Mouse (Mus musculus) cortical plate, adult 2 months (tissue): ENCODE measurements around the gene Ifnar2. TPM values are rescaled to one million over a fixed set of nuclear protein-coding genes. Genes with fewer than 3 reads are reported as not detected.

Experiments used
- H3K27ac ChIP-seq: fragments of 200-500 bp; 2 replicates; pipeline ENCODE4 v1.5.1; 2012; ENCODE audit warnings: low read length, control low read depth, inconsistent platforms; ENCODE audit not compliant: insufficient read depth
- H3K4me1 ChIP-seq: fragments of 200-500 bp; 2 replicates; pipeline ENCODE4 v1.6.1; 2011; ENCODE audit warnings: low read length; ENCODE audit not compliant: control insufficient read depth, insufficient read depth
- H3K4me3 ChIP-seq: fragments of 200-500 bp; 2 replicates; pipeline ENCODE4 v1.5.1; 2011; ENCODE audit warnings: mild to moderate bottlenecking, low read length, control low read depth; ENCODE audit not compliant: insufficient read depth
- CTCF ChIP-seq: fragments of 200-500 bp; IDR thresholded peaks from 2 replicates; pipeline ENCODE4 v1.5.1; 2011; ENCODE audit warnings: mild to moderate bottlenecking, control low read depth, low read length; ENCODE audit not compliant: insufficient read depth; ENCODE audit errors: extremely low read depth
- POLR2A ChIP-seq: fragments of 200-500 bp; IDR thresholded peaks from 2 replicates; pipeline ENCODE4 v1.6.1; 2011; ENCODE audit warnings: mild to moderate bottlenecking, low read length, control low read depth; ENCODE audit not compliant: insufficient read depth; ENCODE audit errors: extremely low read depth
- polyA plus RNA-seq: library from polyadenylated mRNA; depleted of rRNA; stranded (reverse); fragments of >200 nt; gene quantifications from 2 replicates; pipeline ENCODE4 v1.2.3, GENCODE M21; 2012

Gene Ifnar2
- polyA plus RNA-seq, 1 experiment, result 33.7 TPM

- Histone ChIP-seq H3K4me1 (peaks cover 3% of the 10 kb centered on the region; the same call in 1 of the 2 replicates), H3K27ac (no peak overlapping the region), H3K4me3 (no peak overlapping the region; the same call in 1 of the 2 replicates)
- TF ChIP-seq CTCF, result no peak
- TF ChIP-seq POLR2A, result no peak
Measured at GRCm38 (mm10) chr16:91374253-91374634, 1.7 kb downstream of the Ifnar2 start.

- Histone ChIP-seq H3K4me3 (no peak overlapping the region), H3K27ac (no peak overlapping the region), H3K4me1 (peaks cover 3% of the 10 kb centered on the region; the same call in 1 of the 2 replicates)
- TF ChIP-seq POLR2A (no peak), CTCF (no peak)
Measured at GRCm38 (mm10) chr16:91376701-91377100, 4.1 kb downstream of the Ifnar2 start.

GRCm38 (mm10) chr16:91378431-91378986 lies 5.9 kb downstream of the Ifnar2 start:
- Histone ChIP-seq H3K27ac (peak overlapping the region; percentile 57; the same call in 1 of the 2 replicates), H3K4me3 (no peak overlapping the region), H3K4me1 (peaks cover 2% of the 10 kb centered on the region; the same call in 1 of the 2 replicates)
- TF ChIP-seq POLR2A, result no peak
- no peak for TF ChIP-seq CTCF

GRCm38 (mm10) chr16:91378991-91379390 lies 6.4 kb downstream of the Ifnar2 start:
- H3K4me1 ChIP-seq, result no peaks in the 10 kb centered on the region
- TF ChIP-seq CTCF (no peak), POLR2A (no peak)
- no peak overlapping the region for H3K4me3 ChIP-seq
- peak overlapping the region; percentile 24; the same call in 1 of the 2 replicates for H3K27ac ChIP-seq

- TF ChIP-seq POLR2A (no peak), CTCF (no peak)
- peak overlapping the region; percentile 24; the same call in 1 of the 2 replicates for H3K27ac ChIP-seq
- H3K4me1 ChIP-seq, result no peaks in the 10 kb centered on the region
- no peak overlapping the region for H3K4me3 ChIP-seq
Measured at GRCm38 (mm10) chr16:91379412-91379811, 6.8 kb downstream of the Ifnar2 start.

- Histone ChIP-seq H3K4me1 (no peaks in the 10 kb centered on the region), H3K4me3 (no peak overlapping the region), H3K27ac (no peak overlapping the region)
- TF ChIP-seq POLR2A, result no peak
- TF ChIP-seq CTCF, result no peak
Measured at GRCm38 (mm10) chr16:91380151-91380550, 7.6 kb downstream of the Ifnar2 start.

- no peak overlapping the region for H3K4me3 ChIP-seq
- no peak for TF ChIP-seq POLR2A
- no peak for TF ChIP-seq CTCF
- no peak overlapping the region for H3K27ac ChIP-seq
- H3K4me1 ChIP-seq, result no peaks in the 10 kb centered on the region
Measured at GRCm38 (mm10) chr16:91381606-91382005, 9.0 kb downstream of the Ifnar2 start.

- H3K4me1 ChIP-seq, result no peaks in the 10 kb centered on the region
- no peak overlapping the region for H3K27ac ChIP-seq
- TF ChIP-seq CTCF (no peak), POLR2A (no peak)
Measured at GRCm38 (mm10) chr16:91382261-91382790, 9.7 kb downstream of the Ifnar2 start.

GRCm38 (mm10) chr16:91384221-91384620 lies 11.6 kb downstream of the Ifnar2 start:
- H3K27ac ChIP-seq, result no peak overlapping the region
- H3K4me1 ChIP-seq, result no peaks in the 10 kb centered on the region; the same call in 1 of the 2 replicates
- TF ChIP-seq POLR2A, result no peak
- TF ChIP-seq CTCF, result no peak
- no peak overlapping the region for H3K4me3 ChIP-seq

More at GRCm38 (mm10) chr16:91382261-91382790, 9.7 kb downstream of the Ifnar2 start:
- no peak overlapping the region for H3K4me3 ChIP-seq

- H3K4me3 ChIP-seq, result no peak overlapping the region
- peak overlapping the region; percentile 0; the same call in 1 of the 2 replicates for H3K27ac ChIP-seq
- TF ChIP-seq POLR2A (0 out of 2 replicates have a peak, but pooled peaks have one; percentile 19), CTCF (no peak)
- no peaks in the 10 kb centered on the region; the same call in 1 of the 2 replicates for H3K4me1 ChIP-seq
Measured at GRCm38 (mm10) chr16:91385621-91386020, 13.0 kb downstream of the Ifnar2 start.
